In the genomic region with DNA sequence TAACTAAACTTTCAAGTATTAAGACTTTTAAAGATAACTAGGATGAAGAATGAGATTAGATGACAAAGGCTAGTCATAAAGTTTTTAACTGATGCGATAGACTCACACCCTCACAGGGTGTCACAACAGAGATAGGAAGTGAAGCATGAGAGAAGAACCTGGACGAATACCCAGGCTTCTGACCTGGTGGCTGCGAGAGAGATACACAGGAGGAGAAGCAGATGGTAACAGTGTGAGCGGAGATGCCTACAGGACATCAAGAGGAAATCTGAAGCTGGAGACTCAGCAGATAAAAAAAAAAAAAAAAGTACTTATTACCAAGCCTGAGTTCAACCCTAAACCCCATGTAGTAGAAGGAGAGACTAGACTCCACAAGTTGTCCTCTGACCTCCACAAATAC, we compare ENCODE assay signal across 21 mouse cellular contexts. TPM values are rescaled to one million over a fixed set of nuclear protein-coding genes. Genes with fewer than 3 reads are reported as not detected.
"Had no signal": no experiment of that assay in that cellular context is flagged by ENCODE, and none has a peak within 500 bp of the region (broad histone marks: within the 10 kb centered on the region; RNA-seq: fewer than 3 reads in every experiment).

No protein-coding gene starts in this region.

- H3K4me3 ChIP-seq: kidney, embryonic 15.5 days; left cerebral cortex, adult 2 months; limb, embryonic 15.5 days; liver, embryonic 13.5 days; midbrain, embryonic 10.5 days; neural tube, embryonic 13.5 days; stomach, embryonic 15.5 days had no signal

- H3K27ac ChIP-seq: kidney, embryonic 15.5 days; left cerebral cortex, adult 2 months; limb, embryonic 15.5 days; liver, embryonic 13.5 days; midbrain, embryonic 10.5 days; neural tube, embryonic 13.5 days; stomach, embryonic 15.5 days had no signal

- H3K4me2 ChIP-seq: kidney, embryonic 15.5 days; limb, embryonic 15.5 days; liver, embryonic 13.5 days; neural tube, embryonic 13.5 days; stomach, embryonic 15.5 days had no signal

- H3K9ac ChIP-seq: kidney, embryonic 15.5 days; limb, embryonic 15.5 days; liver, embryonic 13.5 days; neural tube, embryonic 13.5 days; stomach, embryonic 15.5 days had no signal

- DNase-seq: kidney, adult 18-20 months; kidney, postnatal 14 days; liver, embryonic 13.5 days; lung, postnatal 4 days; retina, postnatal 1 day; right cerebral cortex, postnatal 14 days; thymus, adult 2 months; thymus, postnatal 25 days had no signal

- ATAC-seq: midbrain, embryonic 16.5 days had no signal

- H3K36me3 ChIP-seq: kidney, embryonic 15.5 days; limb, embryonic 15.5 days; liver, embryonic 13.5 days; neural tube, embryonic 13.5 days; stomach, embryonic 15.5 days had no signal

- H3K27me3 ChIP-seq: kidney, embryonic 15.5 days; limb, embryonic 15.5 days; liver, embryonic 13.5 days; neural tube, embryonic 13.5 days; stomach, embryonic 15.5 days had no signal

- H3K9me3 ChIP-seq: kidney, embryonic 15.5 days; limb, embryonic 15.5 days; liver, embryonic 13.5 days; midbrain, embryonic 10.5 days; neural tube, embryonic 13.5 days; stomach, embryonic 15.5 days had no signal

- H3K4me1 ChIP-seq: kidney, embryonic 15.5 days; liver, embryonic 13.5 days; neural tube, embryonic 13.5 days; stomach, embryonic 15.5 days had no signal

RNA-seq across cellular contexts. Expression of gene Tshb, which starts 9.5 kb away (rescaled TPM):
- total RNA-seq: layer of hippocampus, postnatal 25 days; left cerebral cortex, adult 2 months; left cerebral cortex, postnatal 14 days; megakaryocyte, adult 5-6 weeks had no signal
- polyA plus RNA-seq: large intestine, adult 2 months; spleen, adult 2 months; thymus, adult 2 months; urinary bladder, adult 2 months had no signal
